Mouse (Mus musculus): ENCODE results near the gene Zfyve28. TPM values are rescaled to one million over a fixed set of nuclear protein-coding genes. Genes with fewer than 3 reads are reported as not detected.

Zfyve28 gene
- polyA plus RNA-seq, 1 experiment from 2014 or later: 0.21 TPM

GRCm38 (mm10) chr5:34147554-34147953, 140.7 kb downstream of the Zfyve28 start:
- DNase-seq (no peak), ATAC-seq (ENCODE audit: insufficient read depth) (no peak)
- Histone ChIP-seq H3K4me2 (no peak overlapping the region), H3K27ac (ENCODE audit: low read depth) (no peak overlapping the region), H3K4me3 (ENCODE audit: low read depth, low read length) (no peak overlapping the region), H3K36me3 (ENCODE audit: insufficient read depth) (no peaks in the 10 kb centered on the region), H3K9me3 (ENCODE audit: low read depth, low read length) (no peaks in the 10 kb centered on the region), H3K4me1 (ENCODE audit: insufficient read depth) (no peaks in the 10 kb centered on the region), H3K27me3 (ENCODE audit: insufficient read depth, low read length) (no peaks in the 10 kb centered on the region), H3K9ac (no peak overlapping the region)
- 88% methylated on average over 3 of the region's 3 CpGs for whole genome bisulfite sequencing
- no peak for TF ChIP-seq CTCF (IDR thresholded peaks at IDR 0.05; ENCODE audit: low read depth)

Other genes with a start within 250 kb of the Zfyve28 start
- gene Poln, start 119.0 kb downstream of the Zfyve28 start, polyA plus RNA-seq (2014; fragmentation: Nextera tagmentation; extraction: Ambion mirVana): 1.2 and 1.4 TPM in 2 replicates
- 44.0 and 46.8 TPM in 2 replicates for gene Haus3, start 118.9 kb downstream of the Zfyve28 start, polyA plus RNA-seq (2014; fragmentation: Nextera tagmentation; extraction: Ambion mirVana)
- 47.6 and 50.8 TPM in 2 replicates for gene Mxd4, start 100.7 kb downstream of the Zfyve28 start, polyA plus RNA-seq (2014; fragmentation: Nextera tagmentation; extraction: Ambion mirVana)
- not detected in 2 replicates for gene Cfap99, start 151 bp upstream of the Zfyve28 start, polyA plus RNA-seq (2014; fragmentation: Nextera tagmentation; extraction: Ambion mirVana)
- gene Rnf4, start 47.8 kb upstream of the Zfyve28 start, polyA plus RNA-seq (2014; fragmentation: Nextera tagmentation; extraction: Ambion mirVana): 196 and 198 TPM in 2 replicates
- gene Fam193a, start 81.5 kb upstream of the Zfyve28 start, polyA plus RNA-seq (2014; fragmentation: Nextera tagmentation; extraction: Ambion mirVana): 14.9 and 15.4 TPM in 2 replicates
- gene Tnip2, start 225.5 kb upstream of the Zfyve28 start, polyA plus RNA-seq (2014; fragmentation: Nextera tagmentation; extraction: Ambion mirVana): 16.2 and 16.5 TPM in 2 replicates
- gene Sh3bp2, start 237.4 kb upstream of the Zfyve28 start, polyA plus RNA-seq (2014; fragmentation: Nextera tagmentation; extraction: Ambion mirVana): 7.6 and 15.0 TPM in 2 replicates